Mouse (Mus musculus): ENCODE measurements around the gene Zbtb45.

- TF ChIP-seq GATA1 (IDR thresholded peaks at IDR 0.05; ENCODE audit: low read length) (no peak), TAL1 (IDR thresholded peaks at IDR 0.05; ENCODE audit: low read length) (no peak)
Observed at GRCm38 (mm10) chr7:13006531-13006930, 3.3 kb downstream of the Zbtb45 start.
